Mouse (Mus musculus): ENCODE data around the gene Dapk1.

Dapk1 gene

GRCm38 (mm10) chr13:60695186-60695980 lies 93.6 kb downstream of the Dapk1 start:
- no peak for DNase-seq (ENCODE audit: low read depth)

GRCm38 (mm10) chr13:60696323-60696722 lies 94.6 kb downstream of the Dapk1 start:
- DNase-seq (ENCODE audit: low read depth), result no peak

GRCm38 (mm10) chr13:60696741-60697140 lies 95.0 kb downstream of the Dapk1 start:
- no peak for DNase-seq (ENCODE audit: low read depth)

- no peak for DNase-seq (ENCODE audit: low read depth)
Observed at GRCm38 (mm10) chr13:60698021-60698420, 96.3 kb downstream of the Dapk1 start.

GRCm38 (mm10) chr13:60701671-60702171 lies 100.0 kb downstream of the Dapk1 start:
- DNase-seq (ENCODE audit: low read depth), result no peak

GRCm38 (mm10) chr13:60707541-60708468 lies 106.1 kb downstream of the Dapk1 start:
- DNase-seq (ENCODE audit: low read depth), result no peak

GRCm38 (mm10) chr13:60709136-60709535 lies 107.4 kb downstream of the Dapk1 start:
- DNase-seq (ENCODE audit: low read depth), result no peak

GRCm38 (mm10) chr13:60710963-60711362 lies 109.2 kb downstream of the Dapk1 start:
- no peak for DNase-seq (ENCODE audit: low read depth)

GRCm38 (mm10) chr13:60713537-60713936 lies 111.8 kb downstream of the Dapk1 start:
- no peak for DNase-seq (ENCODE audit: low read depth)

- no peak for DNase-seq (ENCODE audit: low read depth)
Observed at GRCm38 (mm10) chr13:60716107-60716506, 114.4 kb downstream of the Dapk1 start.

- DNase-seq (ENCODE audit: low read depth), result no peak
Observed at GRCm38 (mm10) chr13:60717421-60717820, 115.7 kb downstream of the Dapk1 start.

GRCm38 (mm10) chr13:60719581-60719980 lies 117.8 kb downstream of the Dapk1 start:
- no peak for DNase-seq (ENCODE audit: low read depth)

GRCm38 (mm10) chr13:60722763-60723162 lies 121.0 kb downstream of the Dapk1 start:
- DNase-seq (ENCODE audit: low read depth), result no peak

- no peak for DNase-seq (ENCODE audit: low read depth)
Observed at GRCm38 (mm10) chr13:60728276-60729054, 126.7 kb downstream of the Dapk1 start.

GRCm38 (mm10) chr13:60729055-60729402 lies 127.3 kb downstream of the Dapk1 start:
- no peak for DNase-seq (ENCODE audit: low read depth)

- DNase-seq (ENCODE audit: low read depth), result no peak
Observed at GRCm38 (mm10) chr13:60730587-60730986, 128.8 kb downstream of the Dapk1 start.

GRCm38 (mm10) chr13:60731001-60731400 lies 129.3 kb downstream of the Dapk1 start:
- DNase-seq (ENCODE audit: low read depth), result no peak

- no peak for DNase-seq (ENCODE audit: low read depth)
Observed at GRCm38 (mm10) chr13:60735306-60735705, 133.6 kb downstream of the Dapk1 start.

GRCm38 (mm10) chr13:60736421-60737105 lies 134.8 kb downstream of the Dapk1 start:
- DNase-seq (ENCODE audit: low read depth), result no peak

- peak; percentile 94 for DNase-seq (ENCODE audit: low read depth)
Observed at GRCm38 (mm10) chr13:60737632-60738324, 136.0 kb downstream of the Dapk1 start.

- peak; percentile 92 for DNase-seq (ENCODE audit: low read depth)
Observed at GRCm38 (mm10) chr13:60738429-60738828, 136.7 kb downstream of the Dapk1 start.

All from induced T-regulatory cell, adult 2 months (primary cell).